Mouse (Mus musculus) E14TG2a.4 (cell line): Measurements from ENCODE around the gene Rab29.

Experiments
- CTCF ChIP-seq: conservative IDR thresholded peaks from 2 replicates; pipeline ENCODE4 v1.5.1; 2014; ENCODE audit warnings: low read length
- POU5F1 ChIP-seq: IDR thresholded peaks from 2 replicates; pipeline ENCODE4 v1.6.1; 2014; ENCODE audit warnings: low read length, borderline replicate concordance

DNA sequence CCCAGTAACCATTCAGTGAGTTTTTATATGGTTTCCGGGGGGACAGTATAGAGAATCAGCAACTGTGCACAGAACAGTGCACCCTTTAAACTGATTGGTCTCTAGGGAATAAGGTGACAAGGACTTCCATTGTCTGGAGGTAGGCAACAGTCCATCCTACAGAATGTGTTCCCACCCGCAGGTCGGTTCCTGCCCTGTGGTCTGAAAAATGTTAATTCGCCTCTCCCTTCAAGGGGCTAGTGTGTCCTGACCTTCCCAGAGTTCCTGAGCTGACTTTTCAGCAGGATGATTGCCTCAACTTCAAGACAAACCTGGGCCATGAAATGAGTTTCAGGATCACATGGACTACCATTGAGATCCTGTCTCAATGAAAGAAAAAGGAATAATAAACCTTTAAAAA lies 24.4 kb downstream of the Rab29 start:
- no peak for TF ChIP-seq CTCF
- no peak for TF ChIP-seq POU5F1
